Mouse (Mus musculus) cerebellum, adult 2 months (tissue): ENCODE results near the gene Sgms1.

Experiments used
- CTCF ChIP-seq: fragments of 200-500 bp; IDR thresholded peaks from 2 replicates; pipeline ENCODE4 v1.5.1; 2011; ENCODE audit warnings: low read depth, mild to moderate bottlenecking, control low read depth, low read length, moderate library complexity, borderline replicate concordance; ENCODE audit not compliant: insufficient read depth
- POLR2A ChIP-seq: fragments of 200-500 bp; IDR thresholded peaks from 2 replicates; pipeline ENCODE4 v1.6.1; 2011; ENCODE audit warnings: low read length, control low read depth, borderline replicate concordance; ENCODE audit not compliant: insufficient read depth

GRCm38 (mm10) chr19:32196976-32197819 is 192.3 kb downstream of the Sgms1 start:
- TF ChIP-seq CTCF (no peak), POLR2A (no peak)
